Comparison of ENCODE assay signal across 30 mouse cellular contexts in genomic region chr13:73897561-73897960, GRCm38 (mm10). TPM values are rescaled to one million over a fixed set of nuclear protein-coding genes. Genes with fewer than 3 reads are reported as not detected.
DNase-seq lines count a peak whose midpoint lies in the region; ATAC-seq and TF ChIP-seq lines count a peak whose summit lies in the region.
"Had no signal": no experiment of that assay in that cellular context is flagged by ENCODE, and none has a peak within 500 bp of the region (broad histone marks: within the 10 kb centered on the region; RNA-seq: fewer than 3 reads in every experiment).

No protein-coding gene starts in this region.

- no peak overlapping the region for H3K27ac ChIP-seq in kidney, postnatal 0 days
- H3K27ac ChIP-seq: embryonic facial prominence, embryonic 12.5 days; heart, embryonic 15.5 days; hindbrain, embryonic 13.5 days; limb, embryonic 13.5 days; midbrain, embryonic 10.5 days; midbrain, embryonic 15.5 days had no signal

- ATAC-seq in kidney, postnatal 0 days (replicated peaks; ENCODE audit: low FRiP score, low read depth), result no peak
- ATAC-seq: CD4-positive, CD25-positive, alpha-beta regulatory T cell, adult 4 months; forebrain, embryonic 14.5 days; intestine, embryonic 16.5 days; midbrain, embryonic 15.5 days had no signal

- no peaks in the 10 kb centered on the region for H3K9me3 ChIP-seq in kidney, postnatal 0 days (replicated peaks; ENCODE audit: low read length)
- H3K9me3 ChIP-seq: embryonic facial prominence, embryonic 12.5 days; heart, embryonic 15.5 days; hindbrain, embryonic 13.5 days; limb, embryonic 13.5 days; midbrain, embryonic 10.5 days; midbrain, embryonic 15.5 days had no signal

- no peak for TF ChIP-seq CTCF in kidney, postnatal 0 days (IDR thresholded peaks at IDR 0.05; ENCODE audit: low read depth)

- 47% methylated on average over 3 of the region's 3 CpGs for WGBS in kidney, postnatal 0 days

- H3K4me3 ChIP-seq in kidney, postnatal 0 days (replicated peaks; ENCODE audit: low read depth, low read length), result no peak overlapping the region
- H3K4me3 ChIP-seq: embryonic facial prominence, embryonic 12.5 days; heart, embryonic 15.5 days; hindbrain, embryonic 13.5 days; limb, embryonic 13.5 days; midbrain, embryonic 10.5 days; midbrain, embryonic 15.5 days had no signal

- intact Hi-C loops in heart, postnatal 25 days (cut with DNase I), result no loop called here

- H3K4me2 ChIP-seq in kidney, postnatal 0 days (ENCODE audit: low read length), result no peak overlapping the region
- H3K4me2 ChIP-seq: embryonic facial prominence, embryonic 12.5 days; heart, embryonic 15.5 days; hindbrain, embryonic 13.5 days; limb, embryonic 13.5 days; liver, embryonic 11.5 days; midbrain, embryonic 15.5 days had no signal

- H3K9ac ChIP-seq in kidney, postnatal 0 days (ENCODE audit: low read depth, low read length), result no peak overlapping the region
- H3K9ac ChIP-seq: embryonic facial prominence, embryonic 12.5 days; heart, embryonic 15.5 days; hindbrain, embryonic 13.5 days; limb, embryonic 13.5 days; midbrain, embryonic 15.5 days had no signal

- 0 out of 2 replicates have a peak, but pooled peaks cover 3% of the 10 kb centered on the region for H3K4me1 ChIP-seq in kidney, postnatal 0 days (replicated peaks; ENCODE audit: insufficient read depth, low read length)
- H3K4me1 ChIP-seq: hindbrain, embryonic 13.5 days; midbrain, embryonic 10.5 days; midbrain, embryonic 15.5 days had no signal

- H3K27me3 ChIP-seq in kidney, postnatal 0 days (ENCODE audit: insufficient read depth, low read length), result no peaks in the 10 kb centered on the region
- H3K27me3 ChIP-seq: embryonic facial prominence, embryonic 12.5 days; heart, embryonic 15.5 days; hindbrain, embryonic 13.5 days; limb, embryonic 13.5 days; midbrain, embryonic 15.5 days had no signal

- peak; percentile 40 for DNase-seq in heart, adult 8-10 months (ENCODE audit: low spot score)
- DNase-seq in heart, postnatal 25 days (ENCODE audit: low spot score), result no peak
- DNase-seq in kidney, postnatal 0 days (ENCODE audit: low spot score), result peak; percentile 18
- no peak for DNase-seq in kidney, postnatal 10 days
- DNase-seq in lung, postnatal 10 days, result peak; percentile 16
- DNase-seq in lung, adult 18-20 months, result no peak
- DNase-seq in ovary, postnatal 36 days (ENCODE audit: low spot score), result no peak
- DNase-seq: adrenal gland, postnatal 25 days; cerebellum, adult 11-12 months; cerebellum, adult 9-11 months; embryo, embryonic 11 days; gastrocnemius, postnatal 14 days; heart, postnatal 4 days; right cerebral cortex, adult 18-20 months; spleen, adult 18-20 months; thymus, adult 2 months; thymus, postnatal 36 days had no signal

- no peaks in the 10 kb centered on the region for H3K36me3 ChIP-seq in kidney, postnatal 0 days (ENCODE audit: insufficient read depth, low read length)
- H3K36me3 ChIP-seq: embryonic facial prominence, embryonic 12.5 days; heart, embryonic 15.5 days; hindbrain, embryonic 13.5 days; limb, embryonic 13.5 days; midbrain, embryonic 10.5 days; midbrain, embryonic 15.5 days had no signal

RNA-seq across cellular contexts. Expression of gene Trip13, which starts 40.0 kb away (rescaled TPM):
- total RNA-seq in heart, adult 8-10 months (2022), result under 1 TPM; 0.16 to 0.89 (median 0.20) TPM
- total RNA-seq in heart, postnatal 25 days (2021), result under 1 TPM; 0.17 to 0.39 TPM
- polyA plus RNA-seq in kidney, postnatal 0 days (2015; fragmentation: Nextera tagmentation; extraction: Ambion mirVana), result 19.1 and 21.9 TPM in 2 replicates

RNA-seq across cellular contexts. Expression of gene Brd9, which starts 40.0 kb away (rescaled TPM):
- 10 to 100 TPM; 16.8 to 22.5 (median 20.7) TPM for total RNA-seq in heart, adult 8-10 months (2022)
- 10 to 100 TPM; 22.9 to 23.9 TPM for total RNA-seq in heart, postnatal 25 days (2021)
- polyA plus RNA-seq in kidney, postnatal 0 days (2015; fragmentation: Nextera tagmentation; extraction: Ambion mirVana), result 35.5 and 39.0 TPM in 2 replicates

RNA-seq across cellular contexts. Expression of gene Nkd2, which starts 50.1 kb away (rescaled TPM):
- 1 to 10 TPM in 3 of 4 experiments, under 1 TPM in 1; 0.75 to 1.9 (median 1.2) TPM for total RNA-seq in heart, adult 8-10 months (2022)
- total RNA-seq in heart, postnatal 25 days (2021), result 1 to 10 TPM; 1.2 TPM
- polyA plus RNA-seq in kidney, postnatal 0 days (2015; fragmentation: Nextera tagmentation; extraction: Ambion mirVana), result 8.9 and 10.1 TPM in 2 replicates
- total RNA-seq: granulocyte monocyte progenitor cell, adult 5-6 weeks; megakaryocyte progenitor cell, adult 5-6 weeks; neutrophil, adult 5-6 weeks had no signal

Comparison
In these comparisons a context has a peak if more than half of its experiments do, and no peak if none do; other contexts are left out.
1. DNase-seq: peak in heart, adult 8-10 months (single experiment), kidney, postnatal 0 days (single experiment) and lung, postnatal 10 days (single experiment); none in heart, postnatal 25 days (single experiment), kidney, postnatal 10 days (single experiment), lung, adult 18-20 months (0 of 2) and ovary, postnatal 36 days (single experiment).